ENCODE assay signal across 8 mouse cellular contexts in genomic region chr7:110628611-110629354, GRCm38 (mm10). TPM values are rescaled to one million over a fixed set of nuclear protein-coding genes. Genes with fewer than 3 reads are reported as not detected.
A peak's percentile ranks its signal among the peaks of the same experiment; 100 is the strongest.
DNase-seq lines count a peak whose midpoint lies in the region; ATAC-seq and TF ChIP-seq lines count a peak whose summit lies in the region.

No protein-coding gene starts in this region.

- H3K4me3 ChIP-seq in heart, embryonic 13.5 days: peak overlapping the region; percentile 64
- H3K4me3 ChIP-seq in kidney, postnatal 0 days (replicated peaks; ENCODE audit: low read depth, low read length): peak overlapping the region; percentile 53
- H3K4me3 ChIP-seq in midbrain, embryonic 16.5 days (ENCODE audit: low read depth, low read length): peak overlapping the region; percentile 38

- peak overlapping the region; percentile 85 for H3K9ac ChIP-seq in heart, embryonic 13.5 days
- peak overlapping the region; percentile 60 for H3K9ac ChIP-seq in kidney, postnatal 0 days (ENCODE audit: low read depth, low read length)
- H3K9ac ChIP-seq in midbrain, embryonic 16.5 days (ENCODE audit: low read depth, low read length): peak overlapping the region; percentile 49; the same call in 1 of the 2 replicates

- TF ChIP-seq CTCF in kidney, postnatal 0 days (IDR thresholded peaks at IDR 0.05; ENCODE audit: low read depth): peak; percentile 36; the same call in 1 of the 2 replicates

- DNase-seq in CD4-positive, CD25-positive, alpha-beta regulatory T cell, adult 2 months (ENCODE audit: low read depth, low spot score): peak; percentile 26
- peak; percentile 31 for DNase-seq in urinary bladder, postnatal 14 days (ENCODE audit: low spot score)
- DNase-seq in urinary bladder, adult 18-20 months (ENCODE audit: low spot score in 2 of 2): no peak
- DNase-seq in kidney, postnatal 0 days (ENCODE audit: low spot score): no peak
- DNase-seq in thymus, postnatal 25 days: no peak

- peak overlapping the region; percentile 96 for H3K4me2 ChIP-seq in heart, embryonic 13.5 days
- peak overlapping the region; percentile 85 for H3K4me2 ChIP-seq in kidney, postnatal 0 days (ENCODE audit: low read length)
- peak overlapping the region; percentile 74 for H3K4me2 ChIP-seq in midbrain, embryonic 16.5 days (ENCODE audit: low read length)

- H3K27me3 ChIP-seq in heart, embryonic 13.5 days (replicated peaks): peaks cover 60% of the 10 kb centered on the region
- H3K27me3 ChIP-seq in kidney, postnatal 0 days (ENCODE audit: insufficient read depth, low read length): no peaks in the 10 kb centered on the region
- peaks cover 28% of the 10 kb centered on the region for H3K27me3 ChIP-seq in midbrain, embryonic 16.5 days (ENCODE audit: control insufficient read depth, insufficient read depth, low read depth, low read length)

- H3K9me3 ChIP-seq in heart, embryonic 13.5 days: no peaks in the 10 kb centered on the region
- no peaks in the 10 kb centered on the region for H3K9me3 ChIP-seq in kidney, postnatal 0 days (replicated peaks; ENCODE audit: low read length)
- no peaks in the 10 kb centered on the region for H3K9me3 ChIP-seq in midbrain, embryonic 16.5 days (replicated peaks; ENCODE audit: control insufficient read depth, low read length, poor library complexity, severe bottlenecking)

- ATAC-seq in CD4-positive, CD25-positive, alpha-beta regulatory T cell, adult 4 months: no peak
- ATAC-seq in heart, embryonic 13.5 days (ENCODE audit: extremely low read depth, insufficient number of reproducible peaks, low FRiP score, low TSS enrichment): no peak
- no peak for ATAC-seq in kidney, postnatal 0 days (replicated peaks; ENCODE audit: low FRiP score, low read depth)
- ATAC-seq in midbrain, embryonic 16.5 days: 0 out of 2 replicates have a peak, but pooled peaks have one; percentile 11

- H3K4me1 ChIP-seq in heart, embryonic 13.5 days: peaks cover 78% of the 10 kb centered on the region
- peaks cover 19% of the 10 kb centered on the region; the same call in 1 of the 2 replicates for H3K4me1 ChIP-seq in kidney, postnatal 0 days (replicated peaks; ENCODE audit: insufficient read depth, low read length)
- H3K4me1 ChIP-seq in midbrain, embryonic 16.5 days (ENCODE audit: control insufficient read depth, insufficient read depth, low read length): peaks cover 33% of the 10 kb centered on the region

- WGBS in heart, embryonic 13.5 days: under 1% methylated on average over 33 of the region's 33 CpGs
- WGBS in kidney, postnatal 0 days: 1% methylated on average over 33 of the region's 33 CpGs
- under 1% methylated on average over 33 of the region's 33 CpGs for WGBS in midbrain, embryonic 16.5 days

- peak overlapping the region; percentile 12 for H3K27ac ChIP-seq in heart, embryonic 13.5 days (replicated peaks)
- no peak overlapping the region for H3K27ac ChIP-seq in kidney, postnatal 0 days
- no peak overlapping the region for H3K27ac ChIP-seq in midbrain, embryonic 16.5 days (ENCODE audit: low read length)

- no peaks in the 10 kb centered on the region for H3K36me3 ChIP-seq in heart, embryonic 13.5 days
- no peaks in the 10 kb centered on the region for H3K36me3 ChIP-seq in kidney, postnatal 0 days (ENCODE audit: insufficient read depth, low read length)
- H3K36me3 ChIP-seq in midbrain, embryonic 16.5 days (ENCODE audit: control insufficient read depth, insufficient read depth, low read length): no peaks in the 10 kb centered on the region

RNA-seq across cellular contexts. Expression of gene Adm, which starts 1.3 kb away (rescaled TPM):
- polyA plus RNA-seq in CD4-positive, CD25-positive, alpha-beta regulatory T cell, adult 4 months (2017; shearing (Covaris generic)): not detected
- 9.8 and 12.0 TPM in 2 replicates for polyA plus RNA-seq in heart, embryonic 13.5 days (2015; fragmentation: Nextera tagmentation; extraction: Ambion mirVana)
- 9.9 and 10.6 TPM in 2 replicates for polyA plus RNA-seq in kidney, postnatal 0 days (2015; fragmentation: Nextera tagmentation; extraction: Ambion mirVana)
- 3.9 and 4.9 TPM in 2 replicates for polyA plus RNA-seq in midbrain, embryonic 16.5 days (2015; fragmentation: Nextera tagmentation; extraction: Ambion mirVana)

RNA-seq across cellular contexts. Expression of gene Sbf2, which starts 14.1 kb away (rescaled TPM):
- 1 to 10 TPM; 1.2 to 3.1 TPM for polyA plus RNA-seq in CD4-positive, CD25-positive, alpha-beta regulatory T cell, adult 4 months (2017; shearing (Covaris generic))
- polyA plus RNA-seq in heart, embryonic 13.5 days (2015; fragmentation: Nextera tagmentation; extraction: Ambion mirVana): 25.7 and 26.6 TPM in 2 replicates
- 26.9 and 27.5 TPM in 2 replicates for polyA plus RNA-seq in kidney, postnatal 0 days (2015; fragmentation: Nextera tagmentation; extraction: Ambion mirVana)
- polyA plus RNA-seq in midbrain, embryonic 16.5 days (2015; fragmentation: Nextera tagmentation; extraction: Ambion mirVana): 57.1 and 66.3 TPM in 2 replicates

Comparison
In these comparisons a context has a peak if more than half of its experiments do, and no peak if none do; other contexts are left out.
1. DNase-seq: peak in CD4-positive, CD25-positive, alpha-beta regulatory T cell, adult 2 months (single experiment) and urinary bladder, postnatal 14 days (single experiment); none in urinary bladder, adult 18-20 months (0 of 2), kidney, postnatal 0 days (single experiment) and thymus, postnatal 25 days (single experiment).
2. Peak in every context shown above with its lines, with median percentiles within 50 percentile points of each other: H3K4me2 ChIP-seq, H3K4me3 ChIP-seq and H3K9ac ChIP-seq.